Mouse (Mus musculus) adrenal gland (tissue): Measurements from ENCODE around the gene 6030452D12Rik.

Source experiments
- intact Hi-C: fragments of 180-260 bp; cut with DNase I; formaldehyde crosslinking; loops from one replicate; pipeline ENCODE4 v1.15.1; 2025

The 6030452D12Rik gene

DNA sequence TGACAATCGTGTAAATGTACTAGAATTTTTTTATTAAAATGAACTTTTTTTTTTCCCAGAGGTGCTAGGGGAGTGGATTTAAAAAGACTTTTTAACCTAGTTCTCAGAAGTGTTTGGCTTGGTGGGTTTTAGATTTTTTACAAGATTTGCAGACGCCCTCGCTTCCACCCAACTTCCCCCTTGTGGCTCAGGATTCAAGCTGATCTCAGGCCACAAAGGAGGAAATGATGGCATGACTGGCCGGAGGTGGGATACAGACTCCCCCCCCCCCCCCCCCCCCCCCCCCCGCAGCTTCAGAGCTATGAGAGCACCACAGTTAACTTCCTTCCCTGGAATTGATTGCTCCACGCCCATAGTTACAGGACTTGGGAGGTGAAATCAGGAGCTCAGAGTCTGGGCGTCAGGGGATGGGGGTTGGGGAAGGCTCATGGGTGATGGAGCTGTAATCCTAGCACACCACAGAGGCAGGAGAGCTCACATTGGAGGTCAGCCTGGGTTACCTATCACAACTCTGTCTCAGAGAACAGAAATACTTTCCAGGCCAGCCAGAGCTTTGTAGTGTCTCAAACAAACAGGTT, 55.8 kb downstream of the 6030452D12Rik start:
- intact Hi-C loops: no loop called here
